24 mouse cellular contexts compared by ENCODE assay signal in the genomic region with DNA sequence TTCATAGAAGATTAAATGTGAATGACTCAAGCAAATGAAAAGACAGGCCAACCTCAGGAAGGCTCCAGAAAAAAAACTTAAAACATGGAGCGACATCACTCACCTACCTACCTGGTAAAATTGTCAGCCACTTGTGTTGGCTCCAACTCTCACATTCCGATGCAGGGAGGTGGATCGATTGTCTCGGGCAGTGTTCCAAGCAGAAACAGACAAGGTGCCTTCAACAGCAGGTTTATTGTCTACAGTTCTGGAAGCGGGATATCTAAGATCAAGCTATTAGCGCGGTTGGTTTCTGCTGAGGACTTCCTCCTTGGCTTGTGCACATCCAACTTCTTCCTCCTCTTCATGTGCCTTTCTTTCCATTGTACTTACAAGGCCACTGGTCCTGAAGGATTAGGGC.
"Had no signal": no experiment of that assay in that cellular context is flagged by ENCODE, and none has a peak within 500 bp of the region (broad histone marks: within the 10 kb centered on the region; RNA-seq: fewer than 3 reads in every experiment).

No protein-coding gene starts in this region.

- H3K4me3 ChIP-seq: heart, embryonic 10.5 days; heart, embryonic 13.5 days; heart, embryonic 15.5 days; hindbrain, embryonic 13.5 days; hindbrain, embryonic 15.5 days; kidney, embryonic 15.5 days; layer of hippocampus, adult 2 months; left cerebral cortex, adult 2 months; limb, embryonic 10.5 days; limb, embryonic 12.5 days; liver, embryonic 13.5 days had no signal

- DNase-seq: gastrocnemius, postnatal 14 days; gastrocnemius, postnatal 36 days; heart, adult 18-20 months; heart, postnatal 14 days; heart, postnatal 36 days; kidney, adult 11 months; kidney, adult 2 months; kidney, adult 9 months; kidney, postnatal 14 days; kidney, postnatal 36 days; liver, embryonic 13.5 days had no signal

- H3K9me3 ChIP-seq: heart, embryonic 10.5 days; heart, embryonic 13.5 days; heart, embryonic 15.5 days; hindbrain, embryonic 13.5 days; hindbrain, embryonic 15.5 days; kidney, embryonic 15.5 days; limb, embryonic 10.5 days; limb, embryonic 12.5 days; liver, embryonic 13.5 days had no signal

- H3K27me3 ChIP-seq: heart, embryonic 13.5 days; heart, embryonic 15.5 days; hindbrain, embryonic 13.5 days; hindbrain, embryonic 15.5 days; kidney, embryonic 15.5 days; limb, embryonic 12.5 days; liver, embryonic 13.5 days had no signal

- H3K4me2 ChIP-seq: heart, embryonic 13.5 days; heart, embryonic 15.5 days; hindbrain, embryonic 13.5 days; hindbrain, embryonic 15.5 days; kidney, embryonic 15.5 days; limb, embryonic 12.5 days; liver, embryonic 11.5 days; liver, embryonic 13.5 days had no signal

- H3K27ac ChIP-seq: heart, embryonic 10.5 days; heart, embryonic 13.5 days; heart, embryonic 15.5 days; hindbrain, embryonic 13.5 days; hindbrain, embryonic 15.5 days; hindbrain, postnatal 0 days; kidney, embryonic 15.5 days; kidney, postnatal 0 days; layer of hippocampus, adult 2 months; left cerebral cortex, adult 2 months; limb, embryonic 10.5 days; limb, embryonic 12.5 days; liver, embryonic 13.5 days had no signal

- ATAC-seq: hindbrain, postnatal 0 days had no signal

- H3K4me1 ChIP-seq: hindbrain, embryonic 13.5 days; hindbrain, embryonic 15.5 days had no signal

- H3K36me3 ChIP-seq: heart, embryonic 10.5 days; heart, embryonic 13.5 days; heart, embryonic 15.5 days; hindbrain, embryonic 13.5 days; hindbrain, embryonic 15.5 days; kidney, embryonic 15.5 days; limb, embryonic 10.5 days; limb, embryonic 12.5 days; liver, embryonic 13.5 days had no signal

- H3K9ac ChIP-seq: heart, embryonic 13.5 days; heart, embryonic 15.5 days; hindbrain, embryonic 13.5 days; hindbrain, embryonic 15.5 days; kidney, embryonic 15.5 days; limb, embryonic 12.5 days; liver, embryonic 13.5 days had no signal
